Mouse (Mus musculus) lung, postnatal 0 days (tissue): ENCODE results near the gene Fam126b.

Experiments
- CTCF ChIP-seq: IDR thresholded peaks from 2 replicates; pipeline ENCODE4 v1.5.1; 2016; ENCODE audit warnings: antibody characterized with exemption, mild to moderate bottlenecking
- EP300 ChIP-seq: IDR thresholded peaks from 2 replicates; pipeline ENCODE4 v1.6.1; 2016; ENCODE audit warnings: antibody characterized with exemption, mild to moderate bottlenecking, control low read depth

- TF ChIP-seq CTCF (no peak), EP300 (peak; percentile 37; the same call in 1 of the 2 replicates)
Observed at GRCm38 (mm10) chr1:58504577-58505254, 81.4 kb downstream of the Fam126b start, which contains the start of gene Orc2.
